Mouse (Mus musculus) mouse trophoblast stem cell (cell line): ENCODE measurements around the gene Metrn.

ENCODE experiments used
- in situ Hi-C, 2 experiments: fragments of 300-500 bp; cut with MseI, MboI; formaldehyde crosslinking; loops; 2 replicates in 1 of 2; 3 replicates in 1 of 2; pipeline ENCODE4 v1.15.1; 2025

The Metrn gene

DNA sequence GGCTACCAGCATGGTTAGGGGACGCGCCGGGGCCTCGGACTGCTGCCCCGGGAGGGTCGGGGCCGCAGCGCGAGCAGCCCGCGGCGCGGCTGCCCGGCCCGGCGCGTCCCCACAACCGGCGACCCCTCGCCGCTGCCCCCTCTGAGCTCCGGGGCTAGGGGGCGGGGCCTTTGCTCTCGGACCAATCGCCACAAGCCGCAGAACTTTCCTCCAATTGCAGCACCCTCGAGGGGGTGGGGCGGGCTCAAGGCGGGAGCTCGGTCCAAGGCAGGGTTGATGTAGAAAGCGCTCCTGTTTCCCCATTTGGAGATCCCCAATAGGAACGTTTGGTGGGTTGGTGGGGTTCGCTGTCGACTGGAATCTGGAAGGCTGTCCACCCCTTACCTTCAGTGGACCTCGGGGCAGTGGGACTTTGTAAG, at the start of gene Metrn:
Gene Metrn, minus strand, starts transcription at position 186 of the 419 bp plus-strand sequence.
- in situ Hi-C loops: no loop called here

DNA sequence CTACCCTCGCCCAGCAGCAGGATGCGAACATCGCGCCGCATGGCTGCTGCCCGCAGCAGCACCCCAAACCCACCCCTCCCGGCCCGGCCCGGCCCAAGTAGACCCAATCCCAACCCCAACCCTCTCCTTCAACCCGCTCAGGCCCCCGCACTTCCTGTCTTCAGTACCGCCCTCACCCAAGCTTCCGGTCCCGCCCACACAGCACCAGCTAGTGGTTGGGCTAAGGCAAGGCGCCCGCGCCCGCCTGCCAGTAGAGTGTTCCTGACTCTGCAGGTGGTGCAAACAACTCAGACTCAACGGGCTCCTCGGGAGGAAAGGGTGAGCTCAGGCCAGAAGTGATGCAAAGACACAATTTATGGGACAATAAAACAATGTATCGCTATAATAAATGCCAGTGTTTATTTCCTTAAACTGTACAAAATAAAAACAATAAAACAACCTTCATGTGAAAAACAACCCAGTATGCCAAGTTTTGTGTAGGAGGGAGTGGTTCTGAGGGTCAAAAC, 47.5 kb upstream of the Metrn start, which contains the start of gene Rhot2:
Gene Rhot2, minus strand, starts transcription at position 456 of the 506 bp plus-strand sequence.
- in situ Hi-C loops: no loop called here

DNA sequence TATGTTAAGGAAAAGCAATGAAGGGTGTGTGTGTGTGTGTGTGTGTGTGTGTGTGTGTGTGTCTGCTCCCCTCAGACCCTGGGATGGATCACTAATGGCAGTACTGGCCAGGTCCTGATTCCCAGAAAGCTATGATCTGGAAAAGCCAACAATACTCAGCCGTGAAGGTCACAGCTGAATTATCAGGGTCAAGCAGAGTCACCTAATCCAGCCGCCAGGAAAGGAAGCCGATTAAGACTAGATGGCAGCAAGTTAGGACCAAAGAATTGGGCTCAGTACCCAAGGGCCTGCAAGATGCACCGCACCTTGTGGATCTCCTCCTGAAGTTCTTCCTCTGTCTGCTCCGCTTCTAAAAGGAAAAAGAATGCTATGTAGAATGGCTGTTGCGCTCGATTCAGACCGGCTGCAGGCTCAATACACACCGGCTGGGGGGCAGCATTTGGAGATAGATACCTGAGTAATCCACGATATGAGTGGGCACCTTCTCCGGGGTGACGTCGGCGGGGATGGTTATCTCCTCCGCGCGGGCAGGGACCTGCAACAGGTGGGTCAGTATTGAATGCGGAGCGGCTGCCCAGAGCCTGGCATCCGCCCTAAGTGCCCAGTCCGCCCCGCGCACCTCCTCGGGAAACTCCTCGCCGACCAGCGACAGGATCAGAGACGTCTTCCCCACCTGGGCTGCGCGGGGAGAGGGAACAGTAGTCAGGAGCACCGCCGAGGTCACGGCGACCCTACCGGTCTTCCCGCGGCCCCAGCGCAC, 46.9 kb upstream of the Metrn start:
- in situ Hi-C loops: no loop called here

DNA sequence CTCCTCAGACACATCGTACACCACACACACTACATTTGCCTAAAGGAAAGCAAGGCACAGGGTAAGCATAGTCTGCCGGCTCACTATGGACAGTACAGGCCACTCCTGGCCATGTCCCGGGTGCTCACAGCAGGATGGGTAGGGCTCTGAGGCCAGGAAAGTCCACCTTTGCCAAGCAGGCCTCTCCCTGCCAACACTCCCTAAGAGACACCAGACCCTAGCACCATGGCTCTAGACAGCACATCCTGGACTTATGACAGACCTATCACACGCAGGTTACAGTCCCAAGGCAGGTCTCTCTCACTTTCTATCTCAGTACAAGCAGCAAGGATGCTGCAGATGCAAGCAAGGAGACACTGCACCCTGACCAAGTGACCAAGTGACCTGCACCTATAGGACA, 46.2 kb upstream of the Metrn start:
- in situ Hi-C loops: no loop called here

DNA sequence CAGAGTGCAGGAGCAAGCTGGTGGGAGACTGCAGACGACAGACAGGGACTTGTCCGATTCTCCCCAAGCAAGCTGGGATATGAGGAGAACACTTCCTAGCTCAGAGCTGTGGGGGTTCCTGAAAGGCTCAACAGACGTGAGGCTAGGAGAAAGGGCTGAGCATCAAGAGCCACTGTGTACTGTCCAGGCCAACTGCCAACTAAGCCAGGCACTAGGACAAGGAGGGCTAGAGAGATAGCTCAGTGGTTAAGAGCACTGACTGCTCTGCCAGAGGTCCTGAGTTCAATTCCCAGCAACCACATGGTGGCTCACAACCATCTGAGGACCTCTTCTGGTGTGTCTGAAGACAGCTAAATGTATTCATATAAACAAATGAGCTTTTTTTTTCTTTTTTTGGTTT, 45.6 kb upstream of the Metrn start:
- in situ Hi-C loops: no loop called here

GRCm38 (mm10) chr17:25841117-25841880, 44.4 kb upstream of the Metrn start, which contains the start of gene Gm20683:
Gene Gm20683, minus strand, starts transcription at chr17:25841763.
- in situ Hi-C loops: no loop called here

DNA sequence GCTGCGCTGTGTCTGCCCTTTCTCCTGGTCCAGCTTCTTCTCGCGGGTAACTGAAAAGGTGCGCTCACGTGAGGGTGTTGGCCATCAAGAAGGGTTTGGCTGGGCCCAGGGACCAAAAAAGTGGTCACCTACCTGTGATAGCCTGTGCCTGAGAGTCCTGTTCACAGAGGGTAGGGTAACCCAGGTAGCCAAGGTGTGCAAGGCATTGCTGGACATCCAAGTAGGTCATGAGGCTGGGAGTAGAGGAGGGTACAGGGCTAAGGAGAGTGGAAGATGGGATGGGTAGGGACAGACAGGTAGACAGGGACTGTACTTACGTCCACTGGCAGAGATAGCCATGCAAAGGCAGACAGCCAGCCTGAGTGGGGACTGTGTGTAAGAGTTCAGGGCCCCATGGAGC, 43.6 kb upstream of the Metrn start:
- in situ Hi-C loops: no loop called here

- in situ Hi-C loops: no loop called here
Measured at GRCm38 (mm10) chr17:25839455-25840235, 42.7 kb upstream of the Metrn start.

DNA sequence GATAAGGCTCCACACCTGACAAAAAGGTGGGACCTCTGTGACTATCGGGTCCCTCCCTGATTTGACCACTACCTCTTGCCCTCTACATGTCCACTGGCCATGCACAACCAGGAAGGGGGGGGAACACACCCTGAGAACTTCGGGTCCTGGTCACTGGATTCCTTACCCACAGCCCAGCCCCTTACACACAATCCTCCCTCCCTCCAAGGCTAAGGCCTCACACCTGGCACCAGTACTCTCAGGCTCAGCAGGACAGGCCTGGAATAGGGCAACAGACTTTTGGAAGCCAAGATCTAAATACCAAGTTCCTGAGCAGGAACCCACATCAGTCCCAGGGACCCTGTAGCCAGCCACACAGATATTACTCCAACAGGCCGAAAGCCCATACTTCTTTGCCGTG, 42.0 kb upstream of the Metrn start:
- in situ Hi-C loops: no loop called here

DNA sequence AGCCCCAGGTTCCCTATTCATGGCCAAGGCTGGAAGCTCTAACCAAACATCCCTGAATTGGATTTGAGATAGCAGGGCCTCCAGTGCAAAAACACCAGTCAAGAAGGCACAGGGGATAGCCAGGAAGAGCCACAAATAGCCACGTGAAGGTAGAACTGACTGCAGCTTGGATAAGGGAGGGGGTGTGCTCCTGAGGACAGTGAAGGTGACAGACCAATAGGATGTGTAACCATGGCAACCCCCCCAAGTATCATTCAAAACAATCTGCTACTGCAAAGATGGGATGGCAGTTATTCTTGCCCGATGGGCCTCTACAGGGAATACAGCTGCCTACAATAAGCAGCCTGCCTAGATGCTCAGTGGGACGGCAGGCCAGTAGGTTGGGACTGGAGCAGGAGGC, 40.6 kb upstream of the Metrn start:
- in situ Hi-C loops: no loop called here

DNA sequence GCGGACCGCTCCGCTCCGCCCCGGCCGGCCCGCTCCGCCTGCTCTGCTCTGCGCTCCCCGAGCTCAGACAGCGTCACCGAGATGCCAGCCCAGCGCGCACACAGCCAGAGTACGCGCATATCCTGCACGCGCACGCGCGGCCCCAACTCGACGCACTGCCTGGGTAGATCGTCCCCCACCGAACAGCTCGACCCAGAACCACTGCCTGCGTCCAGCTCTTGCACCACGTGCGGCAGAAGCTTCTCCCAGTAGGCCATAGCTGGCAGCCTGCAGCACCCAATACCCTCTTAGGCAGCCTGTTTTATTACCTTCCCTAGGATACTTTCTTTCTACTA, 40.1 kb upstream of the Metrn start, which contains the start of gene Rhbdl1:
Gene Rhbdl1, minus strand, starts transcription at position 220 of the 335 bp plus-strand sequence.
- in situ Hi-C loops: no loop called here

DNA sequence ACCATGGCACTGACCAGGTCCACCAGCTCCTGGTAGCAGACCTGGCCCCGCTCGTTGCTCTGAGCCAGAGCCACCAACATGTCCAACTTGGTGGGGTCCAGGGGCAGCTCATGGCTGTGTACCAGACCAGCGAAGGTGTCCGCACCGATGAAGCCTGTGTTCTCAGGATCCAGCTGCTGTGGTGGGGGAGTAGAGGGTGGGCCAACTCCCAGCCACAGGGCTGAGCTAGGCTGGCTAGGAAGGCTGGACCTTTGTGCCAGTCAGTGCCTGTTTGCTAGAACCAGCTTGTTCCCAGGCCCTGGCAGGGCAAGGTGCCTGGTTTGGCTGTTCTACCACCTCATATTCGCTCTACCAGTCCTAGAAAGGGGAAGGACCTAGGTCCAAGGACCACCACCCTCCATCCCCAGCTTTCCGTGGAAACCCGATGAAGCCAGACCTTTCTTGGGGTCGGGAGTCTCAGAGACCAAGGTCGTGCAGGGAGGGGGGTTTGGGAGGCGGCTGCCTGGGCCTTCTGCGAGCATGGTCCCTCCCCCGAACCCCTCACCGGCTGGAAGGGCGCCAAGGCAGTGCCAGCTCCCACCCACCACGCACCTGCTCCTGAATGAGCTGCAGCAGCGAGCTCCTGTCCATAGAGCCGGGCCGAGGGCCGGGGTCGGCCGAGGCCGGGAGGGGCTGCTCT, 39.6 kb upstream of the Metrn start:
- in situ Hi-C loops: no loop called here

GRCm38 (mm10) chr17:25835816-25836215, 38.9 kb upstream of the Metrn start:
- in situ Hi-C loops: no loop called here

GRCm38 (mm10) chr17:25835301-25835700, 38.4 kb upstream of the Metrn start:
- in situ Hi-C loops: no loop called here

DNA sequence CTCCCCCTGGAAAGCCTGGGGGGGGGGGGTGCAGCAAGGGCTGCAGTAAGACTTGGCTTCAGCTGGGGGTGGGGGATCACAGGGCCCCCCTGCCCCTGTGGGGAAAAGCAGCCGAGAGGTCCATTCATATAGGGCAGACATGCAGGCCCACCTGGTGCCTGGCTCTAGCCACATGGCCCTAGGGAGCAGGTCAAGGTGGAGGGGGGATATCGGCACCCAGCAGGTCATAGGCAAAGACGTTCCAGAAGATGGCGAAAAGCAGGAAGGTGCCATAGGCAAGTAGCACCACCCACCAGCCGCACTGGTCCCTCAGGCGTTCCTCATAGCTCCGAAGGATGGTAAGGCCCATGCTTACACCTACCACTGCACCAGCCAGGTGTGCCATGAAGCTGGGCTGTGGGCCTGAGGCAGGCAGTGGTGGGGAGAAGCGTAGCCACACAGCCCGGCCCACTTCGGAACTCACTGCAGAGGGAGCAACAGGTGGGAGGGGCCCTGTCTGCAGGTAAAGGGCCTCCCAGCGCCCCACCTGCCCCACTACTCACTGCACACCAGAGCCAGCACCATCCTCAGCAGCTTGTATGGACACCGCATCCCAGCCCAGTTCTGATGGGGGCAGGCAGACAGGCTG, 37.8 kb upstream of the Metrn start:
- in situ Hi-C loops: no loop called here

- in situ Hi-C loops: no loop called here
Measured at GRCm38 (mm10) chr17:25833961-25834594, 37.1 kb upstream of the Metrn start.

- in situ Hi-C loops: no loop called here
Measured at GRCm38 (mm10) chr17:25833291-25833663, 36.3 kb upstream of the Metrn start, which contains the start of gene Stub1. Gene Stub1, minus strand, starts transcription at chr17:25833404.

DNA sequence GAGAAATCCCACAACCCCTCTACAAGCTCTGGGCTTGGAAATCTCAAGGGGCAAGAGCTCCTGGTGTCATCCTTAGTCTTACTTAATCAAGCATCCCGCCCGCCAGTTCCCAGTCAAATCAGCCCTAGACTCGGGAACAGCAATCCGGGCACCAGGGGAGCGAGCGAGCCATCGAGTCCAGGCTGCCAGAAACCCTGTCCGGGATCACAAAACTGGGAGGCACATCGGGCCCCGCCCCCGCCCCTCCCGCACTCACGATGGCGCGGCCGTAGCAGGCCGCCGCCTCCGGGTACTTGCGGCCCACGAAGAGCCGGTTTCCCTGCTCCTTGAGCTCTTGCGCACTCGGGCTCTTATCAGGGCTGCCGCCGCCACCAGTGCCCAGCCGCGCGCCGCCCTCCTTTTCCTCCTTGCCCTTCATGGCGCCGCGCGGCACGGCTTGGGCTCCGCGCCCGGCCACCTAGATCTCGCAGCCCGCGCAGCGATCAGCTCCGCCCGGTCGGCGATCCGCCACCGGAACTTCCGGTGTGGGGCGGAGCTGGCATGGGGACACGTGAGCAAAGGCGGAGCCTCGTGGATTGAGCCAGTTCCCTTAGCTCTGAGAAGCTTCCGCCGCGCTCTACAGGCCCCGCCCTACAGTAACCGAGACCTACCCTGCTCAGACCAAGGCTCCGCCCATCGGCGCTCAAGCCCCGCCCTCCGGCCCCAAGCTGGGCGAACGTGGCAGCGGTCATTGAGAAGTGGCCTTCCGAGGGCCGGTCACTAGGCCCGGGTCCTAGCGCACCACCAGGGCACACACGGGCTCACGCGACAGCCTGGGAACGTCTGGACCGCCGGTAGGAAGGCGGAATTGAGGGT, 35.7 kb upstream of the Metrn start:
- in situ Hi-C loops: no loop called here
